Mouse (Mus musculus) liver, embryonic 16.5 days (tissue): ENCODE data around the gene Dmrta2. TPM values are rescaled to one million over a fixed set of nuclear protein-coding genes. Genes with fewer than 3 reads are reported as not detected.
A peak's percentile ranks its signal among the peaks of the same experiment; 100 is the strongest.

Experiments
- ATAC-seq: fragments of 200-750 bp; cut with Nextera tagmentation; 2 replicates; pipeline ENCODE4 v1.8.0; 2017; ENCODE audit warnings: low read depth, mild to moderate bottlenecking, moderate number of reproducible peaks, moderate library complexity
- H3K27ac ChIP-seq: fragments of 300-500 bp; sonication (generic); 2 replicates; pipeline ENCODE4 v1.5.1; 2014; ENCODE audit warnings: mild to moderate bottlenecking, low read length
- H3K27me3 ChIP-seq: fragments of 300-500 bp; sonication (generic); 2 replicates; pipeline ENCODE4 v1.6.1; 2014; ENCODE audit warnings: low read depth, low read length, mixed read lengths; ENCODE audit not compliant: control insufficient read depth, insufficient read depth
- H3K36me3 ChIP-seq: fragments of 300-500 bp; sonication (generic); 2 replicates; pipeline ENCODE4 v1.6.1; 2014; ENCODE audit warnings: mild to moderate bottlenecking; ENCODE audit not compliant: control insufficient read depth, insufficient read depth
- H3K4me1 ChIP-seq: fragments of 300-500 bp; sonication (generic); 2 replicates; pipeline ENCODE4 v1.6.1; 2014; ENCODE audit warnings: low read depth, low read length, mixed read lengths; ENCODE audit not compliant: control insufficient read depth
- H3K4me2 ChIP-seq: fragments of 300-500 bp; sonication (generic); 2 replicates; pipeline ENCODE4 v1.6.1; 2014; ENCODE audit warnings: low read depth, low read length, mixed read lengths
- H3K4me3 ChIP-seq: fragments of 300-500 bp; sonication (generic); 2 replicates; pipeline ENCODE4 v1.5.1; 2014; ENCODE audit warnings: low read depth, mild to moderate bottlenecking, low read length
- H3K9ac ChIP-seq: fragments of 300-500 bp; sonication (generic); 2 replicates; pipeline ENCODE4 v1.6.1; 2014; ENCODE audit warnings: low read depth, low read length
- H3K9me3 ChIP-seq: fragments of 300-500 bp; sonication (generic); replicated peaks from 2 replicates; pipeline ENCODE4 v1.6.1; 2016; ENCODE audit warnings: low read length; ENCODE audit not compliant: control insufficient read depth
- WGBS: fragments of 180-500 bp; shearing (Covaris S2); extraction: QIAGEN DNeasy Blood & Tissue Kit; methylation state at CpG from one replicate; pipeline ENCODE4 v1.1.7; 2014; ENCODE audit not compliant: insufficient replicate concordance; 5-methylcytosine and 5-hydroxymethylcytosine counted together
- polyA plus RNA-seq: library from polyadenylated mRNA; unstranded; fragments of >200 nt; fragmentation: Nextera tagmentation; extraction: Ambion mirVana; gene quantifications from 2 replicates; pipeline ENCODE4 v1.2.1, GENCODE M21; 2015

Dmrta2 gene
- 0.04 TPM in 1 of 2 replicates, not detected in the other for polyA plus RNA-seq

DNA sequence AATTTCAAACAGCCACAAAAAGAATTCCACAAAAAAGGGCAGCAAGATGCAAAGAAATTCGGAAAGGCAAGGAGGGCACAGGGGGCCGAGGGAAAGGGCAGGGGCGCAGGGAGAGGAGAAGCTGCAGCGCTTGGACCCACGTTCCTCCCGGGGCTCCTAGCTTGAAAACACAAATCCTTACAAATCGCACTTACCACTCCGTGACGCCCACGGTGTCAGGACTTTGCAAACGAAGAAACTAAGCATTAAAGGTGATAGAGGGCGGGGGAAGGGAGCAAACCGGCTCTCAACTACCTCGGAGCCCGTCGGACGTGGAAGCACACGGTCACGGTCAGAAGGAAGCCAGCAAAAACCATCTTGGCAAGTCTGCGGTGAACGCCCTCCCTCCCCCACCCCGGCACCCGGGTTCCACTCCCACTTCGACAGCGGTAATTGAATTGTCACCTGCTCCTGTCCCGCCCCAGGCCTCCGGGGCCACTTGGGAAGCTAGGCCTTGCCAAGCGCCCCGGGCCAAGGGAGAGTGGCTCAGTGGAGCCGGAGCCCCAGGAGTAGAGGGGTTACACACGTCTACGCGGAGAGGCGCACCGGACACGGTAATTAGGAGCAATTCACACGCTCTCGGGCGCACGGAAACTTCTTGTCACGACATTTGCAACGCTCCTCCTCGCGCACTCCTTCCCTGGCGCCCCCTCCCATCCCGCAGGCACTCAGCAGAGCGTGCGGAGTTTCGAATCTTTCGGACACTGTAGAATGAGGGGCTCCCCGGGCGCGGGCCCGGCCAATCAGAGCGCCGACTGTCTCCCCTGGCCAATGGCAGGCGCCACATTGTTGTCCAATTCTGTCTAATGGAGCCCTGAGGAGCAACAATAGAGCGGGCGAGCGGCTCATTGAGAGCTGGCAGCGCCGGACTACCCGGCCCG is at the start of gene Dmrta2:
TSS of gene Dmrta2 (plus strand) at position 906 of the 920 bp plus-strand sequence.
- ATAC-seq = no peak
- Histone ChIP-seq H3K27ac (no peak within 1 kb of the TSS), H3K27me3 (peaks cover 98% of the 10 kb centered on the region), H3K4me3 (peak within 1 kb of the TSS; percentile 31), H3K9ac (no peak within 1 kb of the TSS), H3K36me3 (no peaks in the 10 kb centered on the region), H3K4me2 (peak within 1 kb of the TSS; percentile 39), H3K9me3 (no peaks in the 10 kb centered on the region), H3K4me1 (peaks cover 2% of the 10 kb centered on the region)
- 2% methylated on average over 64 of the region's 64 CpGs for WGBS

- H3K27ac ChIP-seq = no peak overlapping the region
- WGBS = 86% methylated on average over 1 of the region's 1 CpGs
- no peak overlapping the region for H3K9ac ChIP-seq
- no peaks in the 10 kb centered on the region for H3K36me3 ChIP-seq
- no peaks in the 10 kb centered on the region for H3K27me3 ChIP-seq
- no peak overlapping the region for H3K4me3 ChIP-seq
- no peaks in the 10 kb centered on the region for H3K9me3 ChIP-seq
- no peak overlapping the region for H3K4me2 ChIP-seq
- no peaks in the 10 kb centered on the region for H3K4me1 ChIP-seq
- ATAC-seq = no peak
Measured at GRCm38 (mm10) chr4:109929058-109929457, 48.8 kb upstream of the Dmrta2 start.

GRCm38 (mm10) chr4:109930445-109930844 is 47.4 kb upstream of the Dmrta2 start:
- 87% methylated on average over 1 of the region's 1 CpGs for WGBS

GRCm38 (mm10) chr4:109930935-109931334 is 46.9 kb upstream of the Dmrta2 start:
- H3K9me3 ChIP-seq = no peaks in the 10 kb centered on the region
- H3K36me3 ChIP-seq = no peaks in the 10 kb centered on the region
- H3K4me3 ChIP-seq = no peak overlapping the region
- WGBS = 71% methylated on average over 1 of the region's 1 CpGs
- ATAC-seq = no peak
- H3K4me1 ChIP-seq = no peaks in the 10 kb centered on the region
- no peak overlapping the region for H3K9ac ChIP-seq
- no peaks in the 10 kb centered on the region for H3K27me3 ChIP-seq
- H3K4me2 ChIP-seq = no peak overlapping the region
- no peak overlapping the region for H3K27ac ChIP-seq

More at GRCm38 (mm10) chr4:109930445-109930844, 47.4 kb upstream of the Dmrta2 start:
- H3K9ac ChIP-seq = no peak overlapping the region
- H3K27ac ChIP-seq = no peak overlapping the region
- no peak overlapping the region for H3K4me3 ChIP-seq
- H3K27me3 ChIP-seq = no peaks in the 10 kb centered on the region
- no peak for ATAC-seq
- H3K9me3 ChIP-seq = no peaks in the 10 kb centered on the region
- H3K36me3 ChIP-seq = no peaks in the 10 kb centered on the region
- no peaks in the 10 kb centered on the region for H3K4me1 ChIP-seq
- H3K4me2 ChIP-seq = no peak overlapping the region

DNA sequence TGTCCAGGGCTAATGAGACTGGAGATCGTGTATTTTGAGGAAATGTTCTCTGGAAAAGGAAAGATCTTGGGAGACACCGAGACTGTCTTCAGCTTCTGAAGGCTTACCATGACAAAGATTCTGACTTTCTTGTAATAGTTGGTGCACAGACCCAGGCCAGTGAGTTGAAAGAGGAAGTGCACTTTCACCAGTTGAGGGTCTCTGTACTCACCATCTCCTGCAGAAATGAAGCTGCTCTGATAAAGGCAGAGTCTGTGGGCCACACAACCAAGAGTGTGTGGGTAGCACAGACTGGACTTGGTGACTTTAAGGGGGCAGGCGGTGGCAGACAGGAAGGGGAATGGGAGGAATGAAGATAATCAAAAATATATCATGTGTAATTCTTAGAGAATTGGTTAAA is 41.3 kb upstream of the Dmrta2 start:
- Histone ChIP-seq H3K27ac (no peak overlapping the region), H3K4me3 (no peak overlapping the region), H3K4me2 (no peak overlapping the region), H3K9ac (no peak overlapping the region), H3K4me1 (no peaks in the 10 kb centered on the region), H3K27me3 (no peaks in the 10 kb centered on the region), H3K9me3 (no peaks in the 10 kb centered on the region), H3K36me3 (no peaks in the 10 kb centered on the region)
- WGBS = 71% methylated on average over 3 of the region's 3 CpGs
- no peak for ATAC-seq

- no peaks in the 10 kb centered on the region for H3K27me3 ChIP-seq
- no peak overlapping the region for H3K4me2 ChIP-seq
- no peaks in the 10 kb centered on the region for H3K4me1 ChIP-seq
- ATAC-seq = no peak
- H3K4me3 ChIP-seq = no peak overlapping the region
- no peak overlapping the region for H3K27ac ChIP-seq
- no peaks in the 10 kb centered on the region for H3K9me3 ChIP-seq
- H3K36me3 ChIP-seq = no peaks in the 10 kb centered on the region
- no peak overlapping the region for H3K9ac ChIP-seq
Measured at GRCm38 (mm10) chr4:109939291-109939690, 38.6 kb upstream of the Dmrta2 start.

DNA sequence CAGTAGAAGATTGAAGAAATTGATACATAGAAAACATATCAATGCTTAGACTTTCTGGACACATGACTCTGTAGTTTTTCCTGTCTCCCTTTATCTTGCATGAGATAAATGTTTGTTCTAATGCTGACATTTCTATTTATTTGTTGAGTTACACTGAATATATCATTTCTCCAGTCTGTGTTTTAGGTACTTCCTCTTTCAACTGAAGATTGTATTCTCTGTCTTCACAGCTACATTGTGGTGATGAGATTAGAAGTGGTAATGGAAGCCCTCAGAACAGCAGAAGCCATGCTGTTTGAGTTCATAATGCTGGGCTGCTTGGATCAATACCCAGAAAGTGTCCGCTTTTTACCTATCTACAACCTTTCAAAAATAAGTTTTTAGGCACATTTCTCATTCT is 32.3 kb upstream of the Dmrta2 start:
- WGBS = 91% methylated on average over 1 of the region's 1 CpGs
- no peaks in the 10 kb centered on the region for H3K27me3 ChIP-seq
- H3K36me3 ChIP-seq = no peaks in the 10 kb centered on the region
- ATAC-seq = no peak
- no peaks in the 10 kb centered on the region for H3K9me3 ChIP-seq
- no peak overlapping the region for H3K4me3 ChIP-seq
- H3K4me2 ChIP-seq = no peak overlapping the region
- H3K27ac ChIP-seq = no peak overlapping the region
- no peaks in the 10 kb centered on the region for H3K4me1 ChIP-seq
- no peak overlapping the region for H3K9ac ChIP-seq

GRCm38 (mm10) chr4:109949307-109949706 is 28.5 kb upstream of the Dmrta2 start:
- no peak for ATAC-seq
- Histone ChIP-seq H3K27ac (no peak overlapping the region), H3K4me2 (no peak overlapping the region), H3K27me3 (no peaks in the 10 kb centered on the region), H3K9ac (no peak overlapping the region), H3K4me1 (no peaks in the 10 kb centered on the region), H3K4me3 (no peak overlapping the region), H3K9me3 (no peaks in the 10 kb centered on the region), H3K36me3 (no peaks in the 10 kb centered on the region)
- WGBS = 82% methylated on average over 3 of the region's 3 CpGs

DNA sequence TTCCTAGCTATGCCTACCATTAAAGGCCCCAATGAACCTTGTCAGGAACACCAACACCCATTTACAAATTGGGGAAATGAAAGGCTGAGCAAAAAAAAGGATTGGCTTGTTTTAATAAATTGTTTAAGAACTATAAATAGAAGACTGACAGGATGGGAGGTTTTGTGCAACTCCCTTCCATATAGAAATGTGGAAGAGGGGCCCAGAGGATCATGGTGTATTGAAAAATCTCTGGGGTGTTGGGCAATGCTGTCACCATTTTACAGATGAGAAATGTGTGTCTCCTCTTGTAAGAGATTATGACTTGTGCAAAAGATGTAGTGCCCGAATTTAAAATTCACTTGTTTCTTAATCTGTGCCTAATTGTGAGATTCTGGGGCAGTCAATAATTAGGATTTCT is 24.3 kb upstream of the Dmrta2 start:
- no peaks in the 10 kb centered on the region for H3K9me3 ChIP-seq
- H3K36me3 ChIP-seq = no peaks in the 10 kb centered on the region
- no peak for ATAC-seq
- no peak overlapping the region for H3K4me2 ChIP-seq
- H3K27me3 ChIP-seq = no peaks in the 10 kb centered on the region
- no peak overlapping the region for H3K27ac ChIP-seq
- H3K4me3 ChIP-seq = no peak overlapping the region
- H3K9ac ChIP-seq = no peak overlapping the region
- H3K4me1 ChIP-seq = no peaks in the 10 kb centered on the region
- 73% methylated on average over 1 of the region's 1 CpGs for WGBS
